Mouse (Mus musculus) kidney, adult 11 months (tissue): ENCODE measurements around the gene Tpbpa.
"Not testable (repeated sequence)": the region's sequence is repeated elsewhere in the genome, so short reads cannot be mapped to it uniquely, and the experiment has no call there.

Source experiments
- DNase-seq: peaks from one replicate; pipeline ENCODE4 v3.0.0; 2022

Gene Tpbpa

GRCm38 (mm10) chr13:60941884-60942283, at the start of gene Tpbpa:
Gene Tpbpa (minus strand): TSS chr13:60941984.
- DNase-seq, result not testable (repeated sequence)

- not testable (repeated sequence) for DNase-seq
Observed at GRCm38 (mm10) chr13:60986915-60987314, 45.1 kb upstream of the Tpbpa start.

GRCm38 (mm10) chr13:60972319-60972718, 30.5 kb upstream of the Tpbpa start:
- DNase-seq, result not testable (repeated sequence)

- DNase-seq, result not testable (repeated sequence)
Observed at GRCm38 (mm10) chr13:60963985-60964384, 22.2 kb upstream of the Tpbpa start.

- DNase-seq, result no peak
Observed at GRCm38 (mm10) chr13:60961706-60962105, 19.9 kb upstream of the Tpbpa start.

- peak; percentile 78 for DNase-seq
Observed at GRCm38 (mm10) chr13:60936500-60936901, 5.3 kb downstream of the Tpbpa start, which contains the start of the genes Gm49391 and Ctla2a. Gene Gm49391 (minus strand): TSS chr13:60936571. Gene Ctla2a (minus strand): TSS chr13:60936625.

- DNase-seq, result not testable (repeated sequence)
Observed at GRCm38 (mm10) chr13:60935490-60935889, 6.3 kb downstream of the Tpbpa start, which contains the start of gene Gm49393. Gene Gm49393 (minus strand): TSS chr13:60935590.

- not testable (repeated sequence) for DNase-seq
Observed at GRCm38 (mm10) chr13:60904780-60905179, 37.0 kb downstream of the Tpbpa start, which contains the start of gene Tpbpb. Gene Tpbpb (minus strand): TSS chr13:60904880.

GRCm38 (mm10) chr13:60897328-60897727, 44.5 kb downstream of the Tpbpa start, which contains the start of gene Ctla2b:
Gene Ctla2b (minus strand): TSS chr13:60897447.
- peak; percentile 80 for DNase-seq

- DNase-seq, result not testable (repeated sequence)
Observed at GRCm38 (mm10) chr13:60896794-60897193, 45.0 kb downstream of the Tpbpa start, which contains the start of gene Gm49392. Gene Gm49392 (minus strand): TSS chr13:60896894.

GRCm38 (mm10) chr13:60895406-60896160, 46.2 kb downstream of the Tpbpa start:
- no peak for DNase-seq

GRCm38 (mm10) chr13:60892301-60892700, 49.5 kb downstream of the Tpbpa start:
- DNase-seq, result no peak
